ENCODE assay signal across 17 mouse cellular contexts in the genomic region with DNA sequence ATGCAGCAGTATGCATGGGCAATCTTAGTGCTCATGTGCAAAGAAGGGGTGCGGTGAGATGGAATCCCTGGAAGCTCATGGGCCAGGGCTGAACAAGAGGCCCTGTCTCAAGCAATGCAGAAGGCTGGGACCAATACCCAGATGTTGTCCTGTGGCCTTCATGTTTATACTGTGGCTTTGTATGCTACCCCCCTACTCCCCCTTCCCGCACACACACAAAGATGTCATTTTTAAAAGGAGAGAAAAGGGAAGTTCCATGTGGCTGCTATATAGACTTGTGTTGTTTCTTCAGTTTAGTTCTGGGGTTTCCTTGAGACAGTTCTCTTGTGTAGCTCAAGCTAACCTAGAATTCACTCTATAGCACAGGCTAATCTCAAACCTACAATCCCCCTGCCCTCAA. TPM values are rescaled to one million over a fixed set of nuclear protein-coding genes. Genes with fewer than 3 reads are reported as not detected.
"Had no signal": no experiment of that assay in that cellular context is flagged by ENCODE, and none has a peak within 500 bp of the region (broad histone marks: within the 10 kb centered on the region; RNA-seq: fewer than 3 reads in every experiment).

No protein-coding gene starts in this region.

- H3K4me3 ChIP-seq: megakaryocyte, embryonic 14.5 days; midbrain, embryonic 13.5 days; midbrain, embryonic 15.5 days; neural tube, embryonic 12.5 days; stomach, embryonic 15.5 days had no signal

- H3K9me3 ChIP-seq: midbrain, embryonic 13.5 days; midbrain, embryonic 15.5 days; neural tube, embryonic 12.5 days; stomach, embryonic 15.5 days had no signal

- ATAC-seq: midbrain, embryonic 13.5 days; midbrain, embryonic 15.5 days had no signal

- H3K27me3 ChIP-seq: megakaryocyte, embryonic 14.5 days; midbrain, embryonic 13.5 days; midbrain, embryonic 15.5 days; neural tube, embryonic 12.5 days; stomach, embryonic 15.5 days had no signal

- DNase-seq: lung, adult 18-20 months; lung, embryonic 14.5 days; lung, postnatal 10 days; lung, postnatal 4 days; right cerebral cortex, postnatal 14 days; thymus, adult 2 months; thymus, postnatal 36 days had no signal

- H3K4me2 ChIP-seq: lung, embryonic 14.5 days; midbrain, embryonic 11.5 days; midbrain, embryonic 13.5 days; midbrain, embryonic 15.5 days; neural tube, embryonic 12.5 days; stomach, embryonic 15.5 days had no signal

- H3K4me1 ChIP-seq: megakaryocyte, embryonic 14.5 days; midbrain, embryonic 13.5 days; midbrain, embryonic 15.5 days; neural tube, embryonic 12.5 days; stomach, embryonic 15.5 days had no signal

- H3K36me3 ChIP-seq: midbrain, embryonic 15.5 days; stomach, embryonic 15.5 days had no signal

- H3K27ac ChIP-seq: midbrain, embryonic 13.5 days; midbrain, embryonic 15.5 days; neural tube, embryonic 12.5 days; stomach, embryonic 15.5 days; stomach, postnatal 0 days had no signal

- H3K9ac ChIP-seq: lung, embryonic 14.5 days; midbrain, embryonic 13.5 days; midbrain, embryonic 15.5 days; neural tube, embryonic 12.5 days; stomach, embryonic 15.5 days had no signal

RNA-seq across cellular contexts. Expression of a gene that starts 48.4 kb away (rescaled TPM):
- total RNA-seq: monocyte, adult 5-6 weeks; neutrophil, adult 5-6 weeks had no signal
- polyA plus RNA-seq: liver, embryonic 16.5 days; lung, embryonic 14.5 days; stomach, postnatal 0 days had no signal
